Mouse (Mus musculus) midbrain, postnatal 0 days (tissue): ENCODE data around the gene Hist1h2an. TPM values are rescaled to one million over a fixed set of nuclear protein-coding genes. Genes with fewer than 3 reads are reported as not detected.

ENCODE experiments used
- ATAC-seq: fragments of 200-750 bp; cut with Nextera tagmentation; 2 replicates; pipeline ENCODE4 v1.8.0; 2017; ENCODE audit warnings: moderate number of reproducible peaks, mild to moderate bottlenecking, moderate TSS enrichment, moderate library complexity; ENCODE audit not compliant: low FRiP score
- DNase-seq: peaks from one replicate; pipeline ENCODE4 v3.0.0-alpha.2; 2015; ENCODE audit warnings: low spot score
- H3K27ac ChIP-seq: fragments of 300-500 bp; sonication (generic); 2 replicates; pipeline ENCODE4 v1.5.1; 2014; ENCODE audit warnings: low read depth, mild to moderate bottlenecking, low read length, mixed read lengths
- H3K27me3 ChIP-seq: fragments of 300-500 bp; sonication (generic); 2 replicates; pipeline ENCODE4 v1.6.1; 2014; ENCODE audit warnings: low read length, control low read depth, mixed read lengths; ENCODE audit not compliant: insufficient read depth
- H3K36me3 ChIP-seq: fragments of 300-500 bp; sonication (generic); 2 replicates; pipeline ENCODE4 v1.6.1; 2014; ENCODE audit warnings: low read length, control low read depth, mixed read lengths; ENCODE audit not compliant: insufficient read depth
- H3K4me1 ChIP-seq: fragments of 300-500 bp; sonication (generic); 2 replicates; pipeline ENCODE4 v1.6.1; 2014; ENCODE audit warnings: mild to moderate bottlenecking, control low read depth, antibody characterized with exemption, low read length, mixed read lengths; ENCODE audit not compliant: insufficient read depth
- H3K4me2 ChIP-seq: fragments of 300-500 bp; sonication (generic); 2 replicates; pipeline ENCODE4 v1.6.1; 2014; ENCODE audit warnings: low read depth, mild to moderate bottlenecking, low read length, mixed read lengths; ENCODE audit not compliant: poor library complexity, severe bottlenecking
- H3K4me3 ChIP-seq: fragments of 300-500 bp; sonication (generic); 2 replicates; pipeline ENCODE4 v1.5.1; 2014; ENCODE audit warnings: low read depth, mild to moderate bottlenecking, low read length, moderate library complexity
- H3K9ac ChIP-seq: fragments of 300-500 bp; sonication (generic); replicated peaks from 2 replicates; pipeline ENCODE4 v1.6.1; 2014; ENCODE audit warnings: mild to moderate bottlenecking, low read length, moderate library complexity, mixed read lengths; ENCODE audit not compliant: poor library complexity, severe bottlenecking
- H3K9me3 ChIP-seq: fragments of 300-500 bp; sonication (generic); 2 replicates; pipeline ENCODE4 v1.6.1; 2016; ENCODE audit warnings: low read length, control low read depth
- CTCF ChIP-seq: IDR thresholded peaks from 2 replicates; pipeline ENCODE4 v1.5.1; 2016; ENCODE audit warnings: antibody characterized with exemption, mild to moderate bottlenecking
- WGBS: fragments of 180-500 bp; shearing (Covaris S2); extraction: QIAGEN DNeasy Blood & Tissue Kit; methylation state at CpG from one replicate; pipeline ENCODE4 v1.1.7; 2014; 5-methylcytosine and 5-hydroxymethylcytosine counted together
- polyA plus RNA-seq: library from polyadenylated mRNA; unstranded; fragments of >200 nt; fragmentation: Nextera tagmentation; extraction: Ambion mirVana; gene quantifications from 2 replicates; pipeline ENCODE4 v1.2.1, GENCODE M21; 2015
- total RNA-seq: library from RNA; depleted of rRNA; stranded (reverse); fragments of >200 nt; gene quantifications from 2 replicates; pipeline ENCODE4 v1.2.3, GENCODE M21; 2014

Hist1h2an gene
- total and polyA plus RNA-seq, 2 experiments from 2014 or later, result 318 TPM; not detected in 1

DNA sequence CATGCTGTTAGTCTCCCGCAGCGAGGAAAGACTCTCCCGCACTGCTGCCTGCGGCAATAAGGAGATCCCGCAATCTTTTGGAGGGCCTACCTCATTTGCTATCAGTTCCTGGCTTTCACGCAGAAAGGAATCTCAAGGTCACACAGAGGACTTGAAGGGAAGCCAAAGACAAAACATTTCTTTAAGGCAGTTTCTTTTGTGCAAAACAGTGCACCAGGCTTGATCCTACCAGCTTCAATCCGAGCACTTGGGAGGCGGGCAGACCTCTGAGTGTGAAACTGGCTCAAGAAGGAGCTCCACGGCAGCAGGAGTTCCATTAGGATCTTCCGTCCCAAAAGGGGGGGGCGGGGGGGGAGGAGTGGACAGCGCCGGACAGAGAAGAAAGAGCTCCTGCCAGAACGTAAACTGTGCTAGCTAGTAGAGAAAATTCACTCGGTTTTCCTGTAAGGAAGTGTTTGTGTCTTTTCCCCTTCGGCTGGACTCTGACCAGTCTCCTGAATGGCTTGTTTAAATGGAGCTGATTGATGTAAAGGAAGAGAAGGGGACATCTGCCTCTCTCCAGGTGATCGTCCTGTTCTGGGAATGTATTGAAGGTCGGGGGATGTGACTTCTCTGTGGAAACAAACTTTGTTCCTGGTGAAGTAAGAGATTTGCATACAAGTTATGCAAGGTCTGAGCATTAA, 3.7 kb upstream of the Hist1h2an start:
- Histone ChIP-seq H3K9ac (peak overlapping the region; percentile 36; the same call in 1 of the 2 replicates), H3K4me1 (no peaks in the 10 kb centered on the region), H3K4me3 (no peak overlapping the region), H3K4me2 (peak overlapping the region; percentile 29), H3K36me3 (no peaks in the 10 kb centered on the region), H3K27me3 (no peaks in the 10 kb centered on the region), H3K9me3 (no peaks in the 10 kb centered on the region), H3K27ac (no peak overlapping the region)
- TF ChIP-seq CTCF, result no peak
- DNase-seq (no peak), ATAC-seq (no peak)
- WGBS, result 6% methylated on average over 16 of the region's 18 CpGs

GRCm38 (mm10) chr13:21789925-21790324, 2.9 kb upstream of the Hist1h2an start:
- H3K9me3 ChIP-seq, result no peaks in the 10 kb centered on the region
- no peaks in the 10 kb centered on the region for H3K36me3 ChIP-seq
- no peak overlapping the region for H3K9ac ChIP-seq
- DNase-seq, result no peak
- H3K4me1 ChIP-seq, result no peaks in the 10 kb centered on the region
- WGBS, result 75% methylated on average over 6 of the region's 6 CpGs
- H3K4me3 ChIP-seq, result no peak overlapping the region
- no peak for ATAC-seq
- no peaks in the 10 kb centered on the region for H3K27me3 ChIP-seq
- no peak overlapping the region for H3K27ac ChIP-seq
- TF ChIP-seq CTCF, result no peak
- no peak overlapping the region for H3K4me2 ChIP-seq

- no peak overlapping the region for H3K9ac ChIP-seq
- H3K4me3 ChIP-seq, result peak overlapping the region; percentile 36
- H3K9me3 ChIP-seq, result no peaks in the 10 kb centered on the region
- WGBS, result 14% methylated on average over 13 of the region's 21 CpGs
- H3K27ac ChIP-seq, result no peak overlapping the region
- no peak for TF ChIP-seq CTCF
- peak; percentile 24 for ATAC-seq
- H3K4me2 ChIP-seq, result peak overlapping the region; percentile 52
- DNase-seq, result no peak
- peaks cover 4% of the 10 kb centered on the region; the same call in 1 of the 2 replicates for H3K4me1 ChIP-seq
- H3K27me3 ChIP-seq, result no peaks in the 10 kb centered on the region
- no peaks in the 10 kb centered on the region for H3K36me3 ChIP-seq
Observed at GRCm38 (mm10) chr13:21787760-21788593, 959 bp upstream of the Hist1h2an start.

DNA sequence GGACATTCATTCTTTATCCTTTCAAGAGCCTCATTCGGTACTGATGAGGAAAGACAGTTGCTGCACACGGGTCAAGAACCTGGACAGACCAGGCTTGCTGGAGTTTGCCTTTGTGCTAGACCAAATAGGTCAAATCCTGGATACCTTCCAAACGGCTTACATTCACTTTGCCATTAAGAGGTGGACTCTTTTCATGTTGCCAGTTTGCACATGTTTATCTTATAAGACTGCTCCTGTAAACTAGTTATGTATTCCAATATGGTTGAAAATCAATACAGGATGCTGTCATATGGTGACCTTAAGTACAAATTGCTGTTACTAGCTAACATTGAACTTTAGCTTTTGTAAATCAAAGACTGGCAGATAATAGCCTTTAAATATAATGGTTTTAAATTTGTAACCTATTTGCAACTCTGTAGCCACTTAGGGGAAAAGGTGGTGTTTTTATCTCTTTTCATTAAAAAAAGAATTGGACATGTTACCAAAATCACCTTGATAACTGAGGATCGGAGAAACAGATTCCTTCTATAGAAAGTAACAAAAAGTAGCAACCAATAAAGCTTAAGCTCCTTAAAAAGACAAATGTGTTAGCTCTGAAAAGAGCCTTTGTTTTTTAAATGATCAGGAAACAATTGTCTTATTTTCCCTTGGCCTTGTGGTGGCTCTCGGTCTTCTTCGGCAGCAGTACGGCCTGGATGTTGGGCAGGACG, 674 bp downstream of the Hist1h2an start:
- Histone ChIP-seq H3K4me3 (peak overlapping the region; percentile 36), H3K27ac (no peak overlapping the region), H3K4me2 (peak overlapping the region; percentile 52), H3K4me1 (peaks cover 4% of the 10 kb centered on the region; the same call in 1 of the 2 replicates), H3K27me3 (no peaks in the 10 kb centered on the region), H3K9me3 (no peaks in the 10 kb centered on the region), H3K9ac (no peak overlapping the region), H3K36me3 (no peaks in the 10 kb centered on the region)
- DNase-seq, result no peak
- ATAC-seq, result no peak
- WGBS, result 4% methylated on average over 8 of the region's 8 CpGs
- TF ChIP-seq CTCF, result no peak

DNA sequence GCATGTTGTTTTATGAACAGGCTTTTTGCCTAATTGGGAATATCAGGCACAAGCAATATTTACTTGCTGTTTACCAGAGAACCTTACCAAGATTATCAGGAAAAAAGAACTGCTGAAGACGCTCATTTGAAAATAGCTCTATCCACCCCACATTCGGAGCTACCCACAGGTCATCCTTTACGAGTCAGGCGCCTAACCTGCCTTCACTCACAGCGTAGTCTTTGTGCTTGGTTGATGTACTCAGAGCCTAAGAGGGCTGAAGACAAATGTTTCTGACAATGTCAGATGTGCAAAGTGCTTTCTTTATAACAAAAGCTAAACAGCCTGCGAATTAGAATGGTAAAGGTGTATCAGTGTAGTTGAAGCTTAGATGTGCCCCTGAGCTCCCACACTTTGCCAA, 2.7 kb downstream of the Hist1h2an start:
- H3K4me3 ChIP-seq, result no peak overlapping the region
- 26% methylated on average over 6 of the region's 6 CpGs for WGBS
- H3K36me3 ChIP-seq, result no peaks in the 10 kb centered on the region
- ATAC-seq, result no peak
- no peak overlapping the region for H3K27ac ChIP-seq
- no peaks in the 10 kb centered on the region for H3K9me3 ChIP-seq
- no peak overlapping the region for H3K4me2 ChIP-seq
- no peak overlapping the region for H3K9ac ChIP-seq
- no peak for TF ChIP-seq CTCF
- no peak for DNase-seq
- H3K27me3 ChIP-seq, result no peaks in the 10 kb centered on the region
- H3K4me1 ChIP-seq, result peaks cover 11% of the 10 kb centered on the region
